Mouse (Mus musculus) neural tube, embryonic 13.5 days (tissue): ENCODE results near the gene Bub1. TPM values are rescaled to one million over a fixed set of nuclear protein-coding genes. Genes with fewer than 3 reads are reported as not detected.
A peak's percentile ranks its signal among the peaks of the same experiment; 100 is the strongest.

Experiments used
- ATAC-seq: fragments of 200-750 bp; cut with Nextera tagmentation; 2 replicates; pipeline ENCODE4 v1.8.0; 2017; ENCODE audit warnings: low read depth, mild to moderate bottlenecking, moderate TSS enrichment, moderate library complexity
- H3K27ac ChIP-seq: fragments of 300-500 bp; sonication (generic); replicated peaks from 2 replicates; pipeline ENCODE4 v1.5.1; 2015; ENCODE audit warnings: moderate library complexity, mild to moderate bottlenecking, inconsistent platforms
- H3K27me3 ChIP-seq: fragments of 300-500 bp; sonication (generic); 2 replicates; pipeline ENCODE4 v1.6.1; 2015; ENCODE audit warnings: mild to moderate bottlenecking, inconsistent platforms
- H3K36me3 ChIP-seq: fragments of 300-500 bp; sonication (generic); 2 replicates; pipeline ENCODE4 v1.6.1; 2015; ENCODE audit warnings: mild to moderate bottlenecking, inconsistent platforms
- H3K4me1 ChIP-seq: fragments of 300-500 bp; sonication (generic); replicated peaks from 2 replicates; pipeline ENCODE4 v1.6.1; 2015; ENCODE audit warnings: inconsistent platforms
- H3K4me2 ChIP-seq: fragments of 300-500 bp; sonication (generic); 2 replicates; pipeline ENCODE4 v1.6.1; 2015; ENCODE audit warnings: inconsistent platforms, mild to moderate bottlenecking, moderate library complexity
- H3K4me3 ChIP-seq: fragments of 300-500 bp; sonication (generic); 2 replicates; pipeline ENCODE4 v1.5.1; 2015; ENCODE audit warnings: mild to moderate bottlenecking, inconsistent platforms
- H3K9ac ChIP-seq: fragments of 300-500 bp; sonication (generic); 2 replicates; pipeline ENCODE4 v1.6.1; 2015; ENCODE audit warnings: moderate library complexity, mild to moderate bottlenecking, inconsistent platforms
- H3K9me3 ChIP-seq: fragments of 300-500 bp; sonication (generic); 2 replicates; pipeline ENCODE4 v1.6.1; 2016; ENCODE audit warnings: inconsistent platforms
- WGBS: fragments of 180-500 bp; shearing (Covaris S2); methylation state at CpG from one replicate; pipeline ENCODE4 v1.1.7; 2015; 5-methylcytosine and 5-hydroxymethylcytosine counted together
- polyA plus RNA-seq: library from polyadenylated mRNA; unstranded; fragments of >200 nt; fragmentation: Nextera tagmentation; extraction: Ambion mirVana; gene quantifications from 2 replicates; pipeline ENCODE4 v1.2.1, GENCODE M21; 2015

The Bub1 gene
- 9.3 and 13.0 TPM in 2 replicates for polyA plus RNA-seq

DNA sequence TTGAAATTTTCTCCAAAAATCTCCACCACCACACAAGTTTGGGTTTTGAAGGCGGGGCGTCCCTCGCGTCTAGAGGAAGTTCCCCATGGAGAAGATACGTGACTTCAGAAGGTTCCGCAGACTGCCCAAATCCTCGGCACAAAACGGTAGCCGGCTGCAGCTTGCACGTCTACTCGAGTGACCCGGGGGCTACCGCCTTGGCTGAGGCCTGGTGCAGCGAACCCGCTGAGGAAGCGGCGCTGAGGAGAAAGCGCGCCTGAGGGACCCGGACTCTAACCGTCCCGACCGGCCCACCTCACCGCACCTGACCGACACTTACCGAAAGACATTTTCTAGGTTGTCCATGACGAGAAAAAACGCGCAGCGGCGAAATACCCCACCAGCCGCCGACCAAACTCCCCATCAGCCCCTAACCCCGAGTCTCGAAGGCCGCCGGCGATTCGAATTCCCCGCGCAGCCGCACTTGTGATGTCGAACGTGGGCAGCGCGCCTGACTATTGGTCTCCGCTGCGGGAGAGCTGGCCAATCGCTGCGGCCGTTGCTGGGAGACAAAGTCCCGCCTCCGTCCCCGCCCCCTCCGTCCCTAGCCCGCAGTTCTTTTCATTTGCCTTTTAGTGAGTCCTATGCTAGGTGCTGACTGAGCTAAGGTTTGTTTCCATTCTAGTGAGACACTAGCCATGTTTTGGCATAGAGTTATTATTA is at the start of gene Bub1:
Bub1 (minus strand) TSS at position 465 of the 702 bp plus-strand sequence.
- under 1% methylated on average over 56 of the region's 56 CpGs for WGBS
- H3K4me2 ChIP-seq = peak within 1 kb of the TSS; percentile 87
- no peaks in the 10 kb centered on the region for H3K36me3 ChIP-seq
- no peak within 1 kb of the TSS for H3K27ac ChIP-seq
- H3K27me3 ChIP-seq = peaks cover 3% of the 10 kb centered on the region; the same call in 1 of the 2 replicates
- peak; percentile 100 for ATAC-seq
- no peaks in the 10 kb centered on the region for H3K9me3 ChIP-seq
- peaks cover 12% of the 10 kb centered on the region for H3K4me1 ChIP-seq
- peak within 1 kb of the TSS; percentile 57 for H3K4me3 ChIP-seq
- H3K9ac ChIP-seq = peak within 1 kb of the TSS; percentile 66

DNA sequence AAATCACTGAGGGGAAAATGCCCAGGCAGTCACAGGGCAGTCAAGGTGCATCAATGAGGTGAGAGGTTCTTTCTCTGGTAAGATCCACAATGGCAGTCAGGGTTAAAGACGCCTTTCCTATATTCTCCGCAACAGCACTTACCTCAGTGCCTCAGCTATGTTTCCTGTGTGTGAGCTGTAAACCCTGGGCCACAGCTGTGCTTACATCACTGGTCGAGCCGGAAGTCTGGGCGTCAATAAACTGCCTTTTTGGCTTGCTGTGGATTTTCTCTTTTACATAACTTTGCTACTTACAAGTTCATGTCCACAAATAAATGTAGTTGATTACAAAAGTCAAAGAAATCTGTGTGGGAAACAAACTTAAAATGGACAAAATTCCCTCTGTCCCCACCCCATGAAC is 49.4 kb upstream of the Bub1 start:
- ATAC-seq = no peak
- H3K27ac ChIP-seq = no peak overlapping the region
- no peak overlapping the region for H3K9ac ChIP-seq
- no peaks in the 10 kb centered on the region for H3K9me3 ChIP-seq
- H3K27me3 ChIP-seq = no peaks in the 10 kb centered on the region
- H3K4me3 ChIP-seq = no peak overlapping the region
- H3K4me2 ChIP-seq = no peak overlapping the region
- no peaks in the 10 kb centered on the region for H3K36me3 ChIP-seq
- WGBS = 83% methylated on average over 5 of the region's 5 CpGs
- H3K4me1 ChIP-seq = no peaks in the 10 kb centered on the region

DNA sequence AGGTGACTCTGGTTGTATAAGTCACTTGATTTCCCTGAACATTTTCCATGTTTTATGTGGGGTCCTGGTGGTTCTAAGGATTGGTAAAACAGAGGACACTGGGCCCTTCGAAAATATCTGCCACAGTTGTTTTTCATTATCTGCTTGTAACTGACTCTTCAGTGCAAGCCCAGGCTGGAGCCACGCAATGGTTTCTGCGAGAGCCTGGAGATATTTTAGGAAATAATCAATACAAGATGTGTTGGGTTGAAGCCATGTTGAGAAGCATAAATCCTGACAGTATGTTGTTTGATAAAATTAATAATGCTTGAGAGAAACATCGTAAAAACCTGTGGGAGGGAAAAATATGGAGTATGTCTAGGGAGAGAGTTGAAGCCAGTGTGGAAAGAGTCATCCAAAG is 32.7 kb upstream of the Bub1 start:
- Histone ChIP-seq H3K4me1 (no peaks in the 10 kb centered on the region), H3K4me3 (no peak overlapping the region), H3K27me3 (no peaks in the 10 kb centered on the region), H3K9ac (no peak overlapping the region), H3K27ac (no peak overlapping the region), H3K4me2 (no peak overlapping the region), H3K36me3 (no peaks in the 10 kb centered on the region), H3K9me3 (no peaks in the 10 kb centered on the region)
- ATAC-seq = no peak
- 82% methylated on average over 4 of the region's 4 CpGs for WGBS

DNA sequence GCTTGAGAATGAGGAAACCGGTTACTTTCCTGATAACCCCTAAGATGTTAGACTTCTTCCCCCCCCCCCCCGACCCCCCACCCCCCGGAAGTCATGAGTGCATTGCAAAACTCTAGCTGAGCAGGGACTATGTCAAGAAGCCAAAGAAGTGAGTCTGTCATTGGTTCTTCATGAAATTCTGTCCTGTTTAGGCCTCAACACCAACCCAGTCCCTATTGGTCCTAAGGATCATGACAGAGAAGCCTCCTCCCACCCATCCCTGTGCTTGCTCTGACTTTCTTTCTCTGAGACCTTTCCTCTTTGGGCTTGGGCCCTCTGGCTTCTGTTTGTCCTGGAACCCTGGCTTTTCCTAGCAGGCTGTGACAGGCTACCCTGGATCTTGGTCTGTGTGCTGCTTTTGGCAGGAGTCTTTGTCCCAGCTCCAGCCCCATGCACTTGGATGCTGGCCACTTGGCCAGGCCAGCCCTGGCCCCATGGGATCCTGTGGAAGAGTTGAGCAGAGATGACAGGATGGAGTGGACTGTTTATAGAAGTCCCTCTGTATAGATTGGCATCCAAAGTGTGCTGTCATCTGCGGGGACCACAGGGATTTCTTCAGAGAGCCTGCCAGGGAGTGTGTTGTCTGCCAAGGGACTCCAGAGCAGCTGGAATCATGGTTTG is 22.8 kb upstream of the Bub1 start:
- ATAC-seq = no peak

DNA sequence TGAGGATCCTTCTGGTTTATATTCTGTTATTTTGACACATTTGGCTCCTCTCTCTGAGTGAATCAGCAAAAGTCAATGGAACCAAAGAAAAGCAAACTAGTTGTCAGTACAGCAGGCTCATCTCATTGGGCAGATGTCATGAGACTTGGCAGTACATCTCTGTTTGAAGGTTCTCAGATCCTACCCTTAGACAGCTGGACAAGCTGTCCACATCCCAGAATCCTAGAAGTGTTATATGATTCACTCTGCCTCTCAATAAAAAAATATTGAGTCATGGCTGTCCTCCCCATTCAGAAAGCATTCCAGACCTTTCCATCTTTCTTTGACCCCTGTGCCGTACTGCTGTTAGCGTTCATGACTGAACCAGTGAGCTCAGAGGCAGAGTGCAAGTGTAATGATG is 18.7 kb upstream of the Bub1 start:
- Histone ChIP-seq H3K27me3 (no peaks in the 10 kb centered on the region), H3K4me1 (no peaks in the 10 kb centered on the region), H3K4me3 (no peak overlapping the region), H3K4me2 (no peak overlapping the region), H3K27ac (no peak overlapping the region), H3K36me3 (no peaks in the 10 kb centered on the region), H3K9ac (no peak overlapping the region), H3K9me3 (no peaks in the 10 kb centered on the region)
- ATAC-seq = no peak
- WGBS = 87% methylated on average over 2 of the region's 2 CpGs

More for the DNA sequence above, 22.8 kb upstream of the Bub1 start:
- no peaks in the 10 kb centered on the region for H3K9me3 ChIP-seq
- no peak overlapping the region for H3K27ac ChIP-seq
- H3K4me2 ChIP-seq = no peak overlapping the region
- H3K27me3 ChIP-seq = no peaks in the 10 kb centered on the region
- no peak overlapping the region for H3K4me3 ChIP-seq
- WGBS = 67% methylated on average over 3 of the region's 4 CpGs
- H3K4me1 ChIP-seq = no peaks in the 10 kb centered on the region
- no peak overlapping the region for H3K9ac ChIP-seq
- H3K36me3 ChIP-seq = no peaks in the 10 kb centered on the region

DNA sequence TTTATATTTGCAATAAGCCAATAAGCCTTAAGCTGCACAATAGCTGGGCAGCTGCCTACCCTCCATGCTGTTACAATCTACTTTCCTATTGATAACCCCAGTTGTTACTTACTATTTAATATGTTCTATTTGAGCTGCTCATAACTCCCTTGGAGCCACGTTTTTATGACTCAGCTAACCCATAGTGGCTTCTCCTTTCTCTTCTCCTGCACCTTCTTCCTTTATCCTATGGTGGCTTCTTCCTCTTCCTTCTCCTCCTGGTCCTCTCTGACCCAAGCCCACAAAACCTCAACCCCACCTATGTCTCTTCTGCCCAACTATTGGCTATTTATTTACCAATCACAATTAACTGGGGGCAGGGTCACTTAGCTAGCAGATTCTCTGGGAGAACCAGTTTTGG is 14.9 kb upstream of the Bub1 start:
- Histone ChIP-seq H3K27ac (no peak overlapping the region), H3K9me3 (no peaks in the 10 kb centered on the region), H3K27me3 (no peaks in the 10 kb centered on the region), H3K4me1 (no peaks in the 10 kb centered on the region), H3K4me3 (no peak overlapping the region), H3K9ac (no peak overlapping the region), H3K36me3 (no peaks in the 10 kb centered on the region), H3K4me2 (no peak overlapping the region)
- WGBS = 25% methylated on average over 1 of the region's 1 CpGs
- ATAC-seq = no peak

DNA sequence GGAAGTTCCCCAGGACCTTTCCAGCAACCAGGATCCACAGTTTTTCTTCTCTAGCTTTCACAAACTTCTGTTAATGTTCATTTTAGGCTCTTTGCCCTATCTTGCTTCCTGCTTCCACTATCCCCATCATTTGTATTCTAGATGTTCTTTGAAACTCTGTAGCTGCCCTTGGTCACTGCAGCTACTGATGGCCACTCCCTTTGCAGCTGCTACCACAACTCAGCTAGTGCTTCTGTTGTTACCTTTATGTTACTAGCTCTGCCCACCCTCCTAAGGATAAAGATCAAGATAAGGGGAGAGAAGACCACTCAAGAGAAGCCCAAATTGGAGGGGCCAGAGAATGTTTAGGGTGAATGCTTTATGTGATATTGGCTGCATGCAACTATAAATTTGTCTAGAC is 14.3 kb upstream of the Bub1 start:
- Histone ChIP-seq H3K9ac (no peak overlapping the region), H3K4me2 (no peak overlapping the region), H3K36me3 (no peaks in the 10 kb centered on the region), H3K27ac (no peak overlapping the region), H3K4me3 (no peak overlapping the region), H3K9me3 (no peaks in the 10 kb centered on the region), H3K4me1 (no peaks in the 10 kb centered on the region), H3K27me3 (no peaks in the 10 kb centered on the region)
- no peak for ATAC-seq

DNA sequence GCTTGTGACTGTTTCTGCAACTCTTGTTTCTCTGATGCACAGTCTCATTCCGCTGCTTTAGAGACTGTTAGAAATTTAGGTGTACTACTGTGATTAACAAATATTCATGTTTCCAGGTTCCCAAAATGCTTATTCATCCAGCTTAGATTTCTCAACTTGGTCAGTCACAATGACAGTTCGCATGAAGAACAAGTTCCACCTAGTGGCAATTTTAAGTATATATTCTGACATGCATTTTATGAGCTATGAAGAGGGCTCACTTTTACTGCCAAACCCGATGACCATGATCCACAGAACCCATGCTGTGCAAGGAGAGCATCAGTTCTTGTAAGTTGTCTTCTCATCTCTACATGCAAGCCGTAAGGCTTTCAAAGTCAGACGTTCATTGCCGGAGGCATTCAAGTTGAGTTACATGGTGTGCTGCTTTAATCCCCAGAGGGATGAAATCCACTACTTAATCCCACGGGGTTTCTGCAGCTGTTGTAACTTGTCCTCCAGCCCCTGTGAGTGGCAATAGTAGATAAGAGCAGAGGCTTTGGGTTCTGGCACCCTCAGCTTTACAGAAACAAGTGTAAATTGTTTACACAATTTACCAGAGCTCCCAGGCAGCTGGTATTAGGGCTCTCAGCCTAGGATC is 13.8 kb upstream of the Bub1 start:
- Histone ChIP-seq H3K27me3 (peaks cover 1% of the 10 kb centered on the region; the same call in 1 of the 2 replicates), H3K4me3 (no peak overlapping the region), H3K27ac (no peak overlapping the region), H3K36me3 (no peaks in the 10 kb centered on the region), H3K9me3 (no peaks in the 10 kb centered on the region), H3K4me1 (no peaks in the 10 kb centered on the region), H3K4me2 (no peak overlapping the region), H3K9ac (no peak overlapping the region)
- ATAC-seq = no peak
- WGBS = 64% methylated on average over 7 of the region's 7 CpGs

DNA sequence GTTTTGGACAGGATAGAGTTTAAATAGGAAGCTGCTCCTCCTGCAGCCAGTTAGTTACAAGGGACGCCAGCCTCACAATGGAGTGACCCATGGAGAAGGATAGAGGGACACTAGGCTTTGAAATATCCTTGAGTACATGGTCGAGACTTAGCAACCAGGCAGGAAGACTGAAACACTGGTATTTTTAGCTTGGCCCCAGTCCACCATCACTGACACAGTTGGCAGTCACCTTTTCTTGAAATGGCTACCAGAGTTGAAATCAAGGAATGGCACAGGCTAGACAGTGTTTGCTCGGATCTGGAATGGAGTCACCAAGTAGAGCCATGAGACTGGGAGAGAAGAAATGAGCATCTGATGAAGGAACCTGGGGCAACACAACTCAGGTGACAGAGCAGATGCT is 10.8 kb upstream of the Bub1 start:
- Histone ChIP-seq H3K27me3 (peaks cover 29% of the 10 kb centered on the region), H3K36me3 (no peaks in the 10 kb centered on the region), H3K9ac (no peak overlapping the region), H3K27ac (no peak overlapping the region), H3K4me3 (no peak overlapping the region), H3K4me1 (no peaks in the 10 kb centered on the region), H3K4me2 (no peak overlapping the region), H3K9me3 (no peaks in the 10 kb centered on the region)
- ATAC-seq = no peak
- WGBS = 80% methylated on average over 3 of the region's 3 CpGs

DNA sequence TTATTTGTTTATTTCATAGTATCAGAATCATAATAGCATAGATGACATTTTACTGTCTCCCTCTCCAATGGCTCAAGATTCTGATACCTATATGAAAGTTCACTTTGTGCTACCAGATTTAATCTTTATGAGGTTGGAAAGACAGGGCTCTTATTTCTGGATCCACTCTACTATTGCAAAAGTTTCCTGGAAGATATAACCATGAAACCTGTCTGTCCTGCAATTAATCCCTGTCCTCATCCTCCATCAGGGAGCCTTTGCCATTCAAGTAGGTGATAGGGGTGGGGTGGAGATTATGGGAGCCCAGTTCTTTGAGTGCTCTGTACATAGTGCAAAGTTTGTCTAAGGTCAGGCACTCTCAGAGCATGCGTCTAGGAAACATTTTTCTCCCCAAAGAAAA is 9.7 kb upstream of the Bub1 start:
- H3K4me3 ChIP-seq = no peak overlapping the region
- no peaks in the 10 kb centered on the region for H3K36me3 ChIP-seq
- H3K4me1 ChIP-seq = no peaks in the 10 kb centered on the region
- no peak overlapping the region for H3K9ac ChIP-seq
- no peak overlapping the region for H3K4me2 ChIP-seq
- ATAC-seq = no peak
- no peak overlapping the region for H3K27ac ChIP-seq
- H3K27me3 ChIP-seq = peaks cover 36% of the 10 kb centered on the region
- WGBS = 83% methylated on average over 1 of the region's 1 CpGs
- no peaks in the 10 kb centered on the region for H3K9me3 ChIP-seq

DNA sequence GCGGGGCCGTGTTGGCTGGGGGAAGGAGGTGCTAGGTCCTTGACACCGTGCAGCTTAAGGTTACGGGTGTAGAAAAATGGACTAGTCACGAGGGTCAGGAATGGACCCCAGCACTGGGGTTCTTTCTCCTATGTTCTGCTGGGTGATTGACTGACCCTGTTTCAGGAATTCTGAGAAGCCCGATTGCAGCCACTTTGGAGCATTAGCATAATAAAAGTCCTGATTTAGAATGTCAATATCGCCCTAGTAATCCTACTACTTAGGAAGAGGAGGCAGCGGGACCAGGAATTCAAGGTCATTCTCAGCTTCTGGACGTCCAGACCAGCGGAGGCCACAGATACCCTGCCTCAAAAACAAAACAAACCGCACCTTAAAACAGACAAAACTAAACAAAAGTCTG is 7.8 kb upstream of the Bub1 start:
- no peaks in the 10 kb centered on the region for H3K36me3 ChIP-seq
- no peaks in the 10 kb centered on the region for H3K4me1 ChIP-seq
- H3K27ac ChIP-seq = no peak overlapping the region
- no peak overlapping the region for H3K9ac ChIP-seq
- 21% methylated on average over 11 of the region's 11 CpGs for WGBS
- H3K4me2 ChIP-seq = no peak overlapping the region
- no peak for ATAC-seq
- H3K4me3 ChIP-seq = no peak overlapping the region
- H3K27me3 ChIP-seq = peaks cover 38% of the 10 kb centered on the region
- H3K9me3 ChIP-seq = no peaks in the 10 kb centered on the region

DNA sequence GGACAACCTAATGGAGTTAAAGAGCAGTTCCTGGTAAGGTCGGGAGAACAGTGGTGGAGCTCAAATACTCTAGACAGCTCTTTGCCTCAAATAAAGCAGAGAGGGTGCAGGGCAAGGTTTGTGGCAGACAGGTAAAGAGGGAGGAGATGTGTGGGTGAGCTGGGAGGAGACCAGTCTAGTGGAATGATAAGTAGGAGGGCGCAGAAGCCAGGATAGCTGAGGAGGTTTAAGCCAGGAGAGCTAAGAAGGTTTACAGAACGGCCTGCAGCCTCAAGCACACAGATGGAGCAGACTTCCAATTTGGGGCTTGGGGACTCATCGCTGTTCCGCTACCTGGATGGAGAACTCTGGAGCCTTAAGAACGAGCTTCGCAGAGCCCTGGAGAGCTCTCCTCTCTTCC is 6.9 kb upstream of the Bub1 start, which contains the start of gene Acoxl:
Acoxl (plus strand) TSS at position 301 of the 400 bp plus-strand sequence.
- H3K27me3 ChIP-seq = peaks cover 38% of the 10 kb centered on the region
- no peaks in the 10 kb centered on the region for H3K36me3 ChIP-seq
- H3K4me3 ChIP-seq = no peak within 1 kb of the TSS
- no peak for ATAC-seq
- 73% methylated on average over 7 of the region's 7 CpGs for whole genome bisulfite sequencing
- no peak within 1 kb of the TSS for H3K9ac ChIP-seq
- no peaks in the 10 kb centered on the region for H3K9me3 ChIP-seq
- no peak within 1 kb of the TSS for H3K27ac ChIP-seq
- H3K4me2 ChIP-seq = no peak within 1 kb of the TSS
- no peaks in the 10 kb centered on the region for H3K4me1 ChIP-seq
